ENCODE assay signal across 9 mouse cellular contexts in the genomic region with DNA sequence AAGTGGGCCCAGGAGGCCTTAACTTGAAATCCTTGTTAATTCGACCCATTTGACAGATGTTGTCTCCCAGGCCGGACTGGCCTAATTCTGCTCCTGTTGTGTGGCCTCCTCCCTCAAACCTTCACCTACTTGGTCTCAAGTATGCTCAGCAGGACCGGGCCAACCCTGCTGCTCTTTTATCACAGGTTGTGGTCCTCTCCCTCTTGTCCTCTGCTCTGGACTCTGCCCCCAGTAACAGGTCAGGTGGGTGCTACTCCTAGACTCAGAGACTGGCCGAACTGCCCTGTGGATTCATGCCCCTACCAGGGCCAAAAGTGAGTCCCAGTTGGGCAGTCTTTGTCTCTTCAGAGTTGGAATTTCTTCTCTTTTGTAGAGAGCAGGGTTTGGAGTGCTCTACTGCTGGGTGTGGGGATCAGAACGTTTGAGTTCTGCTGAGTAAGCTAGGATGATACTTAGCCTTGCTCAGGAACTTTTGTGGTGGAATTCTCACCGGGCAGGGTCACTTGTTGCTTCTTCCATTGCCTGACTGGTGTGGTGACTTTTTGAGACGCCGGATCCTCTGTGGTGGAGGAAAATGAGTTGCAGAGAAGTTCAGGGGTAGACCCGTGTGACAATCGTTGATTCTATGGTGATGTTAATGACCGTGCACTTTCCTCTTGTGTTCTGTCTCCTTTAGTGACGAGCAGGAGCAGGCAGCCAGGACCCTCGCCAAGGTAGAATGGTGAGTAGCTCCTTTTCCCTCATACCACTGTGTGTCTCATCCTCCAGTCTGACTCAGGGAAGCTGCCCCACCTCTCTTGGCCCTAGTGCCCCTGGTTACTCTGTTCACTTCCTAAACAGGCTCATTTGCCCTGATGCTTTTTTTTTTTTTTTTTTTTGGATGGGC. TPM values are rescaled to one million over a fixed set of nuclear protein-coding genes. Genes with fewer than 3 reads are reported as not detected.
DNase-seq lines count a peak whose midpoint lies in the region; ATAC-seq and TF ChIP-seq lines count a peak whose summit lies in the region.
"Had no signal": no experiment of that assay in that cellular context is flagged by ENCODE, and none has a peak within 500 bp of the region (broad histone marks: within the 10 kb centered on the region; RNA-seq: fewer than 3 reads in every experiment).

No protein-coding gene starts in this region.

- peak overlapping the region; percentile 80 for H3K9ac ChIP-seq in heart, embryonic 12.5 days
- peak overlapping the region; percentile 73 for H3K9ac ChIP-seq in liver, embryonic 16.5 days (ENCODE audit: low read depth, low read length)

- H3K4me1 ChIP-seq in heart, embryonic 12.5 days (replicated peaks): peaks cover 56% of the 10 kb centered on the region
- H3K4me1 ChIP-seq in bone marrow macrophage, adult 2 months (ENCODE audit: control insufficient read depth, insufficient read depth, low read length): peaks cover 25% of the 10 kb centered on the region
- peaks cover 53% of the 10 kb centered on the region for H3K4me1 ChIP-seq in liver, embryonic 16.5 days (ENCODE audit: control insufficient read depth, low read depth, low read length)

- no peak for TF ChIP-seq POLR2A in bone marrow macrophage, adult 2 months (IDR thresholded peaks at IDR 0.05; ENCODE audit: borderline replicate concordance, low read depth, low read length)

- H3K4me3 ChIP-seq in heart, embryonic 12.5 days: peak overlapping the region; percentile 78
- H3K4me3 ChIP-seq in bone marrow macrophage, adult 2 months (ENCODE audit: insufficient read depth, low read length): peak overlapping the region; percentile 89
- H3K4me3 ChIP-seq in liver, embryonic 16.5 days (ENCODE audit: low read depth, low read length): peak overlapping the region; percentile 86

- intact Hi-C loops in heart, postnatal 14 days (cut with DNase I): loop anchor here (5.0 kb wide), 2 partner anchors 71 to 126 kb away; no protein-coding TSS in a partner anchor

- no peak for TF ChIP-seq CTCF in bone marrow macrophage, adult 2 months (IDR thresholded peaks at IDR 0.05; ENCODE audit: low read depth, low read length)

- no peaks in the 10 kb centered on the region for H3K27me3 ChIP-seq in heart, embryonic 12.5 days (replicated peaks)
- no peaks in the 10 kb centered on the region for H3K27me3 ChIP-seq in liver, embryonic 16.5 days (ENCODE audit: control insufficient read depth, insufficient read depth, low read depth, low read length)

- peaks cover 23% of the 10 kb centered on the region for H3K36me3 ChIP-seq in heart, embryonic 12.5 days
- peaks cover 5% of the 10 kb centered on the region for H3K36me3 ChIP-seq in liver, embryonic 16.5 days (ENCODE audit: control insufficient read depth, insufficient read depth)

- WGBS in heart, embryonic 12.5 days: 39% methylated on average over 13 of the region's 13 CpGs
- WGBS in liver, embryonic 16.5 days (ENCODE audit: insufficient replicate concordance): 31% methylated on average over 13 of the region's 13 CpGs

- H3K4me2 ChIP-seq in heart, embryonic 12.5 days: peak overlapping the region; percentile 82
- H3K4me2 ChIP-seq in liver, embryonic 16.5 days (ENCODE audit: low read depth, low read length): peak overlapping the region; percentile 88

- no peak for ATAC-seq in heart, embryonic 12.5 days (ENCODE audit: insufficient number of reproducible peaks, low FRiP score)
- ATAC-seq in liver, embryonic 16.5 days (ENCODE audit: low read depth): no peak

- no peaks in the 10 kb centered on the region for H3K9me3 ChIP-seq in heart, embryonic 12.5 days (replicated peaks)
- H3K9me3 ChIP-seq in liver, embryonic 16.5 days (replicated peaks; ENCODE audit: control insufficient read depth, low read length): no peaks in the 10 kb centered on the region

- no peak for DNase-seq in heart, postnatal 14 days
- DNase-seq in induced T-regulatory cell, adult 2 months (ENCODE audit: low read depth): peak; percentile 34
- no peak for DNase-seq in retina, embryonic 14.5 days (ENCODE audit: low spot score)
- no peak for DNase-seq in embryo, embryonic 10 days (ENCODE audit: low spot score)
- no peak for DNase-seq in spleen, postnatal 14 days (ENCODE audit: low spot score in 2 of 2)

- peak overlapping the region; percentile 88 for H3K27ac ChIP-seq in heart, embryonic 12.5 days (ENCODE audit: poor library complexity, severe bottlenecking)
- H3K27ac ChIP-seq in bone marrow macrophage, adult 2 months (ENCODE audit: insufficient read depth, low read depth, low read length): peak overlapping the region; percentile 71
- H3K27ac ChIP-seq in liver, embryonic 16.5 days (ENCODE audit: low read length): peak overlapping the region; percentile 96

RNA-seq across cellular contexts. Expression of gene Mtmr4, which starts 1.0 kb away (rescaled TPM):
- 21.9 and 27.3 TPM in 2 replicates for polyA plus RNA-seq in heart, embryonic 12.5 days (2016; fragmentation: Nextera tagmentation; extraction: Ambion mirVana)
- 10 to 100 TPM; 16.0 to 22.9 TPM for total RNA-seq in heart, postnatal 14 days (2021)
- 11.0 and 16.3 TPM in 2 replicates for polyA plus RNA-seq in bone marrow macrophage, adult 2 months (2012; ENCODE audit: insufficient read depth, insufficient read length, missing spikeins)
- polyA plus RNA-seq in liver, embryonic 16.5 days (2015; fragmentation: Nextera tagmentation; extraction: Ambion mirVana): 10.1 and 10.5 TPM in 2 replicates

RNA-seq across cellular contexts. Expression of gene Hsf5, which starts 24.0 kb away (rescaled TPM):
- 0.13 and 0.15 TPM in 2 replicates for polyA plus RNA-seq in heart, embryonic 12.5 days (2016; fragmentation: Nextera tagmentation; extraction: Ambion mirVana)
- under 1 TPM in 1 of 2 experiments, not detected in 1; 0.07 TPM for total RNA-seq in heart, postnatal 14 days (2021)
- not detected in 2 replicates for polyA plus RNA-seq in bone marrow macrophage, adult 2 months (2012; ENCODE audit: insufficient read depth, insufficient read length, missing spikeins)
- 0.06 TPM in 1 of 2 replicates, not detected in the other for polyA plus RNA-seq in liver, embryonic 16.5 days (2015; fragmentation: Nextera tagmentation; extraction: Ambion mirVana)

RNA-seq across cellular contexts. Expression of gene Sept4, which starts 24.3 kb away (rescaled TPM):
- 10.5 and 11.6 TPM in 2 replicates for polyA plus RNA-seq in heart, embryonic 12.5 days (2016; fragmentation: Nextera tagmentation; extraction: Ambion mirVana)
- total RNA-seq in heart, postnatal 14 days (2021): 10 to 100 TPM; 70.3 to 70.8 TPM
- not detected in 2 replicates for polyA plus RNA-seq in bone marrow macrophage, adult 2 months (2012; ENCODE audit: insufficient read depth, insufficient read length, missing spikeins)
- polyA plus RNA-seq in liver, embryonic 16.5 days (2015; fragmentation: Nextera tagmentation; extraction: Ambion mirVana): 11.6 and 12.0 TPM in 2 replicates

RNA-seq across cellular contexts. Expression of gene Gm11492, which starts 26.5 kb away (rescaled TPM):
- not detected in 2 replicates for polyA plus RNA-seq in heart, embryonic 12.5 days (2016; fragmentation: Nextera tagmentation; extraction: Ambion mirVana)
- not detected for total RNA-seq in heart, postnatal 14 days (2021)
- not detected in 2 replicates for polyA plus RNA-seq in bone marrow macrophage, adult 2 months (2012; ENCODE audit: insufficient read depth, insufficient read length, missing spikeins)
- not detected in 2 replicates for polyA plus RNA-seq in liver, embryonic 16.5 days (2015; fragmentation: Nextera tagmentation; extraction: Ambion mirVana)
- total RNA-seq: adrenal gland, postnatal 36 days had no signal

Comparison
In these comparisons a context has a peak if more than half of its experiments do, and no peak if none do; other contexts are left out.
1. RNA of gene Sept4, which starts 24.3 kb away (polyA plus RNA-seq): 11.6 to 12.0 TPM in liver, embryonic 16.5 days and 10.5 to 11.6 TPM in heart, embryonic 12.5 days; not detected in bone marrow macrophage, adult 2 months; every median in the first group is over 10 times any median in the second.
2. Peak in every context shown above with its lines, with median percentiles within 50 percentile points of each other: H3K27ac ChIP-seq and H3K4me3 ChIP-seq.